Mouse (Mus musculus) lung, embryonic 15.5 days (tissue): Measurements from ENCODE around the gene Rtn1. TPM values are rescaled to one million over a fixed set of nuclear protein-coding genes. Genes with fewer than 3 reads are reported as not detected.

Source experiments
- ATAC-seq: fragments of 200-750 bp; cut with Nextera tagmentation; 2 replicates; pipeline ENCODE4 v1.8.0; 2017; ENCODE audit warnings: moderate number of reproducible peaks, borderline replicate concordance; ENCODE audit not compliant: low FRiP score, low TSS enrichment; ENCODE audit errors: extremely low read depth
- H3K27ac ChIP-seq: fragments of 300-500 bp; sonication (generic); 2 replicates; pipeline ENCODE4 v1.5.1; 2015; ENCODE audit warnings: moderate library complexity, mild to moderate bottlenecking, inconsistent platforms
- H3K27me3 ChIP-seq: fragments of 300-500 bp; sonication (generic); 2 replicates; pipeline ENCODE4 v1.6.1; 2015; ENCODE audit warnings: inconsistent platforms
- H3K36me3 ChIP-seq: fragments of 300-500 bp; sonication (generic); 2 replicates; pipeline ENCODE4 v1.6.1; 2015; ENCODE audit warnings: inconsistent platforms
- H3K4me1 ChIP-seq: fragments of 300-500 bp; sonication (generic); 2 replicates; pipeline ENCODE4 v1.6.1; 2015; ENCODE audit warnings: inconsistent platforms
- H3K4me2 ChIP-seq: fragments of 300-500 bp; sonication (generic); 2 replicates; pipeline ENCODE4 v1.6.1; 2015; ENCODE audit warnings: inconsistent platforms, mild to moderate bottlenecking, moderate library complexity
- H3K4me3 ChIP-seq: fragments of 300-500 bp; sonication (generic); 2 replicates; pipeline ENCODE4 v1.5.1; 2015; ENCODE audit warnings: mild to moderate bottlenecking, inconsistent platforms
- H3K9ac ChIP-seq: fragments of 300-500 bp; sonication (generic); 2 replicates; pipeline ENCODE4 v1.6.1; 2015; ENCODE audit warnings: inconsistent platforms
- H3K9me3 ChIP-seq: fragments of 300-500 bp; sonication (generic); 2 replicates; pipeline ENCODE4 v1.6.1; 2016; ENCODE audit warnings: inconsistent platforms
- WGBS: fragments of 180-500 bp; shearing (Covaris S2); methylation state at CpG from one replicate; pipeline ENCODE4 v1.1.7; 2015; 5-methylcytosine and 5-hydroxymethylcytosine counted together
- polyA plus RNA-seq: library from polyadenylated mRNA; unstranded; fragments of >200 nt; fragmentation: Nextera tagmentation; extraction: Ambion mirVana; gene quantifications from 2 replicates; pipeline ENCODE4 v1.2.1, GENCODE M21; 2015

Rtn1 gene
- polyA plus RNA-seq, 1 experiment from 2014 or later = 16.5 TPM

- Histone ChIP-seq H3K4me3 (peak overlapping the region; percentile 55), H3K9me3 (no peaks in the 10 kb centered on the region), H3K27me3 (peaks cover 27% of the 10 kb centered on the region), H3K36me3 (no peaks in the 10 kb centered on the region), H3K27ac (no peak overlapping the region), H3K4me2 (peak overlapping the region; percentile 95), H3K4me1 (0 out of 2 replicates have a peak, but pooled peaks cover 6% of the 10 kb centered on the region), H3K9ac (no peak overlapping the region)
- ATAC-seq = no peak
- WGBS = under 1% methylated on average over 17 of the region's 17 CpGs
These were observed 1.1 kb downstream of the Rtn1 start for GRCm38 (mm10) chr12:72407721-72408110.

DNA sequence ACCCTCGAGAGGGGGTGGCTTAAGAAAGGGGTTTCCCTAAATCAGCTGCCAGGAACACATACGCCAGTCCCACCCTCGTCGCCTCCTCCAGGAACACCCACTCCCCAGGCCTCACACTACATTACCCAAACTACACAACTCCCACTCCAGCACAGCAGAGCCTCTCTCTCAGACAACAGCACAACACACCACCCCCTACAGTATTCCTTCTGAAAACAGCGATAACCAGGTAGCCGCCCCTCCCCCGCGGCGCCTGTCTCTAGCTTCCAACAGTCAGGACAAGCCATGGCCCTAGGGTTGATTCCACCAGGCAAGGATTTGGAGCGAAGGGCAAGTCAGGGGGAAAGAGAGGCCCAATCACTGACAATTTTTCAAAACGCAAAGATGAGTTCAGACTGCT, 1.7 kb downstream of the Rtn1 start:
- peaks cover 27% of the 10 kb centered on the region for H3K27me3 ChIP-seq
- 17% methylated on average over 11 of the region's 11 CpGs for WGBS
- no peak overlapping the region for H3K27ac ChIP-seq
- no peaks in the 10 kb centered on the region for H3K36me3 ChIP-seq
- no peak for ATAC-seq
- H3K4me3 ChIP-seq = peak overlapping the region; percentile 55; the same call in 1 of the 2 replicates
- no peak overlapping the region for H3K9ac ChIP-seq
- 0 out of 2 replicates have a peak, but pooled peaks cover 6% of the 10 kb centered on the region for H3K4me1 ChIP-seq
- no peaks in the 10 kb centered on the region for H3K9me3 ChIP-seq
- peak overlapping the region; percentile 95 for H3K4me2 ChIP-seq

- H3K9me3 ChIP-seq = no peaks in the 10 kb centered on the region
- no peak overlapping the region for H3K9ac ChIP-seq
- no peak overlapping the region for H3K4me2 ChIP-seq
- peaks cover 27% of the 10 kb centered on the region for H3K27me3 ChIP-seq
- no peak overlapping the region for H3K4me3 ChIP-seq
- ATAC-seq = no peak
- H3K27ac ChIP-seq = no peak overlapping the region
- H3K4me1 ChIP-seq = 0 out of 2 replicates have a peak, but pooled peaks cover 6% of the 10 kb centered on the region
- WGBS = 56% methylated on average over 4 of the region's 5 CpGs
- H3K36me3 ChIP-seq = no peaks in the 10 kb centered on the region
These were observed 3.8 kb downstream of the Rtn1 start for GRCm38 (mm10) chr12:72405031-72405430.

DNA sequence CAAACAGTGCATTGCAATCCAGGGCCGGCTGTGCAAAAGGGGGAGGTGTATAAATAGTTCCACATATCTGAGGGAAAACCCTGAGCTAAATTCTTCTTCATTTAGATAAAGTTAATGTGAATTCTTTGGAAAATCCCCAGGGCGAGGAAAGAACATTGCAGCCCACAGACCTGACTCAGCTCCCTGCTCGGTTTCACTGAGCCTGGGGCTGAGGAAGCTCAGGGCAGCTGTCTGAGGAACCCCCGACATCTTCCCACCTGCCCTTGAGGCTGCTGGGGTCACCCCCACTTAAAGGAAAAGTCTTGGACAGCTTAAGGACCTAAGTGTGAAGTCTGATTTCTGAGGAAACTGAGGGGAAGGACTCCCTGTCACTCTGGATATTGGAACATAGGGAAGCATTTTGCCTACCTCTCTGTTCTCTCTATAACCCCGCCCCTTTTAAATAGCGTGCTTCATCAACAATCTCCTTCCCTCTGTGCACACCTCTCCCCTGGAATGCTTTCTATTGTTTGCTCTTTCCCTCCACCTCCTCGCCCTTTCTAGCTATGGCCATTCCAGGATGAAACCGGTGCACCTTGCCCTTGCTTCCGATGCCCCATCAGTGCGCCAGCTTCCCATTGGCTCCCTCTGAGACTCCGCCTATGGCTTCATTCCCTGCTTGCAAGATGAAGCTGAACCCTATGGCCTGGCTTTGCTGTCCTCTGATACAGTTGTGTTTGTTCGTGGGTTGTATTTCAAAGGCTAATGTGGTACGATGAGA, 15.6 kb downstream of the Rtn1 start:
- H3K27me3 ChIP-seq = no peaks in the 10 kb centered on the region
- H3K4me2 ChIP-seq = no peak overlapping the region
- H3K36me3 ChIP-seq = no peaks in the 10 kb centered on the region
- peaks cover 10% of the 10 kb centered on the region for H3K4me1 ChIP-seq
- no peak overlapping the region for H3K9ac ChIP-seq
- 45% methylated on average over 13 of the region's 13 CpGs for WGBS
- ATAC-seq = no peak
- H3K27ac ChIP-seq = no peak overlapping the region
- no peaks in the 10 kb centered on the region for H3K9me3 ChIP-seq
- H3K4me3 ChIP-seq = no peak overlapping the region

DNA sequence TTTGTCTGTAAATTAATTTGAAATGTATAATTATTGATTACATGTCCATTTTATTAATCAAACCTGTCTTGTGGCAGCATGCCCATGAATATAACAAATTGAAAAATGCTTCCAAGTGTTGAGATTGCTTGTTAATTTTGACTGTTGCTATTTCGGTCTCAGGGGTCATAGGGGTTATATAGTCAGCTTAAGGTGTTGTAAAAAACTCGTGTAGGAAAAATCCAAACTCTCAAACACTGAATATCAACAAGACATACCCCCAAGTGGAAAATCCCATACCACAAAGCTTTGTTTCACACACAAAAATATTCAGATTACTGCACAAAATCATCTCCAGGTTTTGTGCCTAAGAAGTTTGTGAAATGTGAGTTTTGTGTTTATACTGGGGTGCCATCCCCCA, 18.5 kb downstream of the Rtn1 start:
- H3K27ac ChIP-seq = no peak overlapping the region
- no peak overlapping the region for H3K4me2 ChIP-seq
- 40% methylated on average over 2 of the region's 2 CpGs for WGBS
- peaks cover 10% of the 10 kb centered on the region for H3K4me1 ChIP-seq
- no peaks in the 10 kb centered on the region for H3K36me3 ChIP-seq
- no peaks in the 10 kb centered on the region for H3K27me3 ChIP-seq
- no peaks in the 10 kb centered on the region for H3K9me3 ChIP-seq
- no peak overlapping the region for H3K4me3 ChIP-seq
- ATAC-seq = no peak
- H3K9ac ChIP-seq = no peak overlapping the region

GRCm38 (mm10) chr12:72389377-72390103, 19.3 kb downstream of the Rtn1 start:
- Histone ChIP-seq H3K9me3 (no peaks in the 10 kb centered on the region), H3K4me1 (peaks cover 10% of the 10 kb centered on the region), H3K36me3 (no peaks in the 10 kb centered on the region), H3K4me3 (no peak overlapping the region), H3K9ac (no peak overlapping the region), H3K4me2 (no peak overlapping the region), H3K27ac (no peak overlapping the region), H3K27me3 (no peaks in the 10 kb centered on the region)
- no peak for ATAC-seq
- WGBS = 59% methylated on average over 14 of the region's 14 CpGs

DNA sequence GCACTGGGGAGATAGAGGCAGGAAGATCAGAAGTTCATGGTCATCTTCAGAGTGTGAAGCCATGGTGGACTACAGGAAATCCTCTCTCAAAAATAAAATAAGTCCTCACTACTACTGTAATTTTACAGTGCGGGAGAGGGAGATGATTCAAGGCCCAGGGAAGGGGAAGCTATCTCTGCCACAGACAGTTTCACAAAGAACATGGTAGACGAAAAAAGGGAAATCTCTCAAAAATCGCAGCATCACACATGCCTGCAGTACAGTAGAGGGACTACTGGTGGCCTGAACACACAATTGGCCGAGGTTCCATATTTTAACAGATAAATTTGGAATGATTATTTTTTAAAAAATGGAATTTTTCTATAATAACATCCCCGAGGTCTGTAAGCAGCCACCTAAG, 20.0 kb downstream of the Rtn1 start:
- no peak overlapping the region for H3K4me2 ChIP-seq
- ATAC-seq = no peak
- H3K27me3 ChIP-seq = no peaks in the 10 kb centered on the region
- peaks cover 10% of the 10 kb centered on the region for H3K4me1 ChIP-seq
- no peaks in the 10 kb centered on the region for H3K9me3 ChIP-seq
- no peak overlapping the region for H3K9ac ChIP-seq
- 80% methylated on average over 5 of the region's 5 CpGs for WGBS
- no peak overlapping the region for H3K27ac ChIP-seq
- H3K36me3 ChIP-seq = no peaks in the 10 kb centered on the region
- H3K4me3 ChIP-seq = no peak overlapping the region

GRCm38 (mm10) chr12:72388135-72388534, 20.7 kb downstream of the Rtn1 start:
- H3K27me3 ChIP-seq = no peaks in the 10 kb centered on the region
- ATAC-seq = no peak
- WGBS = 91% methylated on average over 6 of the region's 6 CpGs

GRCm38 (mm10) chr12:72376309-72376708, 32.5 kb downstream of the Rtn1 start:
- WGBS = 90% methylated on average over 5 of the region's 5 CpGs
- Histone ChIP-seq H3K9me3 (no peaks in the 10 kb centered on the region), H3K27me3 (no peaks in the 10 kb centered on the region), H3K36me3 (no peaks in the 10 kb centered on the region), H3K9ac (no peak overlapping the region), H3K4me3 (no peak overlapping the region), H3K4me2 (no peak overlapping the region), H3K27ac (no peak overlapping the region), H3K4me1 (no peaks in the 10 kb centered on the region)
- no peak for ATAC-seq

More at GRCm38 (mm10) chr12:72388135-72388534, 20.7 kb downstream of the Rtn1 start:
- no peaks in the 10 kb centered on the region for H3K9me3 ChIP-seq
- H3K36me3 ChIP-seq = no peaks in the 10 kb centered on the region
- H3K4me2 ChIP-seq = no peak overlapping the region
- H3K4me3 ChIP-seq = no peak overlapping the region
- no peak overlapping the region for H3K9ac ChIP-seq
- H3K4me1 ChIP-seq = peaks cover 10% of the 10 kb centered on the region
- H3K27ac ChIP-seq = no peak overlapping the region

DNA sequence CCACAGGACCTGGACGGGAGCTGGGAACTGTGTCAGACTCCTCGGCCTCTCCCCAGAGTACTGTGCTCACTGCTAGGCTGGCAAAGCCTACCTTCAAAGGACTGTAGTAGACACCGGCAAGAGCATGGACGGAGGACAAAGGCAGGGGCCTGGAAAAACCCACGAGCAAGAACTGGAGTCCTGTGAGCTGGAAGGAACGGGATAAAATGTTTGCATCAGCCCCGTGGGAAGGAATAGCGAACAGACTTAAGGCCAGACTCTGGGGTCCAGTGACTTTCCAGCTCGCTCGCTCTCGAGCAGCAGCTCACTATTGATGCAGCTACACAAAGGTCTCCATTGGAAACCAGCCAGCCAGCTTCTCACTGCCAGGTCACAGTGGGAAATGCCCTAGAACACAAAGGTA, 34.0 kb downstream of the Rtn1 start:
- no peaks in the 10 kb centered on the region for H3K27me3 ChIP-seq
- WGBS = 43% methylated on average over 11 of the region's 11 CpGs
- H3K4me1 ChIP-seq = no peaks in the 10 kb centered on the region
- H3K4me3 ChIP-seq = no peak overlapping the region
- H3K9ac ChIP-seq = no peak overlapping the region
- H3K4me2 ChIP-seq = no peak overlapping the region
- no peak for ATAC-seq
- H3K9me3 ChIP-seq = no peaks in the 10 kb centered on the region
- no peak overlapping the region for H3K27ac ChIP-seq
- H3K36me3 ChIP-seq = no peaks in the 10 kb centered on the region

GRCm38 (mm10) chr12:72373916-72374615, 34.8 kb downstream of the Rtn1 start:
- no peaks in the 10 kb centered on the region for H3K36me3 ChIP-seq
- no peak overlapping the region for H3K27ac ChIP-seq
- H3K9me3 ChIP-seq = no peaks in the 10 kb centered on the region
- H3K27me3 ChIP-seq = no peaks in the 10 kb centered on the region
- WGBS = 54% methylated on average over 17 of the region's 17 CpGs
- H3K4me1 ChIP-seq = no peaks in the 10 kb centered on the region
- no peak overlapping the region for H3K4me3 ChIP-seq
- ATAC-seq = no peak
- H3K9ac ChIP-seq = no peak overlapping the region
- H3K4me2 ChIP-seq = no peak overlapping the region

DNA sequence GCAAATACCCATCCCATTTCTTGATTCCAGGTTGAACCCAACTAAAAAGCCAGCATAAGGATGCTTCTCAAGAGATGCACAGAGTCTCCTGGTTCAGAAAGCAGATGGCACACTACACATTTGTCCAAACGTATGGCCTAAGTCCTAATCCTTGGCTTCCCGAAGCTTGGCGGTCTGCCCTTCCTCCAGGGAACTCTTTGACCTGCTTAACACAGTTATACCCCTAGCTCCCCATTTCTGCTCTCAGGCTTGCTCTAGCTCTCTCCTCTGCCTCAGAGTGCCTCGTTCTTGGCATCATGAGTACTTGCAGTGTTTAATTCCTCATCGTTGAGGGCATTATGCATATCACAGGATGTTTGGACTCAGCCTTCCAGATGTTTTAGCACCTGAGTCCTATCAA, 38.8 kb downstream of the Rtn1 start:
- 48% methylated on average over 5 of the region's 5 CpGs for WGBS
- H3K9ac ChIP-seq = no peak overlapping the region
- no peaks in the 10 kb centered on the region for H3K36me3 ChIP-seq
- no peaks in the 10 kb centered on the region for H3K9me3 ChIP-seq
- H3K4me2 ChIP-seq = no peak overlapping the region
- no peaks in the 10 kb centered on the region for H3K27me3 ChIP-seq
- H3K4me3 ChIP-seq = no peak overlapping the region
- H3K27ac ChIP-seq = no peak overlapping the region
- peaks cover 14% of the 10 kb centered on the region for H3K4me1 ChIP-seq
- ATAC-seq = no peak
